Mouse (Mus musculus): Measurements from ENCODE around the gene Fam43b. TPM values are rescaled to one million over a fixed set of nuclear protein-coding genes. Genes with fewer than 3 reads are reported as not detected.

The Fam43b gene
- polyA plus RNA-seq, 1 experiment = not detected

- DNase-seq = no peak
- no peak for TF ChIP-seq CTCF (IDR thresholded peaks at IDR 0.05; ENCODE audit: insufficient read depth, low read length)
- TF ChIP-seq POLR2A (IDR thresholded peaks at IDR 0.05; ENCODE audit: borderline replicate concordance, extremely low read depth, low read depth, low read length) = no peak
- 15% methylated on average over 8 of the region's 8 CpGs for WGBS
- H3K4me1 ChIP-seq (ENCODE audit: control insufficient read depth, insufficient read depth, low read length) = no peaks in the 10 kb centered on the region
- no peak overlapping the region for H3K4me3 ChIP-seq (replicated peaks; ENCODE audit: extremely low read depth, low read depth, low read length)
Measured at GRCm38 (mm10) chr4:138396711-138397110, 383 bp upstream of the Fam43b start.

GRCm38 (mm10) chr4:138395087-138395970, 999 bp downstream of the Fam43b start:
- WGBS = under 1% methylated on average over 99 of the region's 103 CpGs
- no peak for TF ChIP-seq POLR2A (IDR thresholded peaks at IDR 0.05; ENCODE audit: borderline replicate concordance, extremely low read depth, low read depth, low read length)
- TF ChIP-seq CTCF (IDR thresholded peaks at IDR 0.05; ENCODE audit: insufficient read depth, low read length) = no peak
- Histone ChIP-seq H3K4me3 (replicated peaks; ENCODE audit: extremely low read depth, low read depth, low read length) (no peak overlapping the region), H3K4me1 (ENCODE audit: control insufficient read depth, insufficient read depth, low read length) (no peaks in the 10 kb centered on the region)
- no peak for DNase-seq

DNA sequence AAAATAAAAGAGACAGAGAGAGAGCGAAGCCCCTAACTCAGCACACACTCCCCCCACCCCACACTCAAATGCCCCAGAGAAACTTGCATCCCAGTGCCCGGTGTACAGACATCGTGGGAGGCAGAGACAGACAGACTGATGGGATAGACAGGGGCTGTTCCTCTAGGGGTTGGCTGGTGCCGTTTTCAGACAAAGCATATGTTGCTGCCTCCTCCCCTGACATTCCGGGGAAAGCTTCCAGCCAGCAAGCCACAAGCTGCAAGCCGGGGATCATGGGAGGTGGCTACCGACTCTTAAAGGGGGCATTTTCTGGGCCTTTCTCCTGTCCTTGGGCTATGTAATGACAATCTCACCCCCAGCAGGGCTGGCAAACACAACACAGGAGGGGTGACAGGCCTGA, 2.6 kb downstream of the Fam43b start:
- TF ChIP-seq POLR2A (IDR thresholded peaks at IDR 0.05; ENCODE audit: borderline replicate concordance, extremely low read depth, low read depth, low read length) = no peak
- TF ChIP-seq CTCF (IDR thresholded peaks at IDR 0.05; ENCODE audit: insufficient read depth, low read length) = no peak
- no peak for DNase-seq
- no peak overlapping the region for H3K4me3 ChIP-seq (replicated peaks; ENCODE audit: extremely low read depth, low read depth, low read length)
- WGBS = 49% methylated on average over 7 of the region's 7 CpGs
- no peaks in the 10 kb centered on the region for H3K4me1 ChIP-seq (ENCODE audit: control insufficient read depth, insufficient read depth, low read length)

DNA sequence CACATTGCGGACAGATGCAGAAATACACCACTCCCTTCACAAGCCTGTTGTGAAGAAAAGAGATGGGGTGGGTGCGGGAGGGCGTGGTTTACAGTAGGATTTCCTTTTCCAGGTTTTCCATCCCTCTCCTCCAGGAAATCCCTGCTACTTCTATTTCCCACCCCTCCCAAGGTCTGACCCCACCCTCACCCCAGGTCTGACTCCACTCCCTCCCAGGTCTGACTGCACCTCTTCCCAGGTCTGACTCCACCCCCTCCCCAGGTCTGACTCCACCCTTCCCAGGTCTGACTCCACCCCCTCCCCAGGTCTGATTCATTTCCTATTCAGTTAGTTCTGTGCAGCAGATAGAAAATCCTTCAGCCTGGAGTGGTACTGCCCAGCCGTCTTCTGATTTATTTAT, 12.5 kb downstream of the Fam43b start:
- TF ChIP-seq CTCF (IDR thresholded peaks at IDR 0.05; ENCODE audit: insufficient read depth, low read length) (no peak), POLR2A (IDR thresholded peaks at IDR 0.05; ENCODE audit: borderline replicate concordance, extremely low read depth, low read depth, low read length) (no peak)
- Histone ChIP-seq H3K4me1 (ENCODE audit: control insufficient read depth, insufficient read depth, low read length) (no peaks in the 10 kb centered on the region), H3K4me3 (replicated peaks; ENCODE audit: extremely low read depth, low read depth, low read length) (no peak overlapping the region)
- DNase-seq = no peak
- 44% methylated on average over 4 of the region's 4 CpGs for WGBS

GRCm38 (mm10) chr4:138382462-138382861, 13.9 kb downstream of the Fam43b start:
- WGBS = 76% methylated on average over 6 of the region's 6 CpGs
- no peaks in the 10 kb centered on the region for H3K4me1 ChIP-seq (ENCODE audit: control insufficient read depth, insufficient read depth, low read length)
- DNase-seq = no peak
- H3K4me3 ChIP-seq (replicated peaks; ENCODE audit: extremely low read depth, low read depth, low read length) = no peak overlapping the region
- no peak for TF ChIP-seq POLR2A (IDR thresholded peaks at IDR 0.05; ENCODE audit: borderline replicate concordance, extremely low read depth, low read depth, low read length)

- H3K4me1 ChIP-seq (ENCODE audit: control insufficient read depth, insufficient read depth, low read length) = no peaks in the 10 kb centered on the region
- H3K4me3 ChIP-seq (replicated peaks; ENCODE audit: extremely low read depth, low read depth, low read length) = no peak overlapping the region
- DNase-seq = no peak
- WGBS = 57% methylated on average over 10 of the region's 10 CpGs
- TF ChIP-seq POLR2A (IDR thresholded peaks at IDR 0.05; ENCODE audit: borderline replicate concordance, extremely low read depth, low read depth, low read length) (no peak), CTCF (IDR thresholded peaks at IDR 0.05; ENCODE audit: insufficient read depth, low read length) (no peak)
Measured at GRCm38 (mm10) chr4:138380132-138380689, 16.1 kb downstream of the Fam43b start.

- 37% methylated on average over 14 of the region's 14 CpGs for WGBS
- Histone ChIP-seq H3K4me3 (replicated peaks; ENCODE audit: extremely low read depth, low read depth, low read length) (no peak overlapping the region), H3K4me1 (ENCODE audit: control insufficient read depth, insufficient read depth, low read length) (no peaks in the 10 kb centered on the region)
- TF ChIP-seq POLR2A (IDR thresholded peaks at IDR 0.05; ENCODE audit: borderline replicate concordance, extremely low read depth, low read depth, low read length) (no peak), CTCF (IDR thresholded peaks at IDR 0.05; ENCODE audit: insufficient read depth, low read length) (peak; percentile 89)
- peak; percentile 71 for DNase-seq
Measured at GRCm38 (mm10) chr4:138379091-138379840, 17.1 kb downstream of the Fam43b start.

DNA sequence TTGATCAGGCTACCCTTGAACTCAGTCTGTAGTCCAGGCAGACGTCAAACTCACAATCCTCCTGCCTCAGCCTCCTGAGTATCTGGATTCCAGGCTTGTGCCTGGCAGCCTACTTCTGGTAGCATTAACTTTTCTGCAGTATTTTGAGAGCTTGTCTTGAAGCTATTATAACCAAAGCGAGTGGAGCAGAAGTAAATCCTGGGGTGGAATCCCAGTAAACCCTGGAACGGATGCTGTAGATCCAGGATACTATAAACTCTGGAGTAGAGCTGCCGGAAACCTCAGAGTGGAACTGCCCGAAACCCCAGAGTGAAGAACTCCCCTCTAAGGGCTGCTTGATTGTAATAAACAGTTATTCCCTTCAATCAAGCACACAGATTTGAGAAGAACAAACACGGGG, 18.8 kb downstream of the Fam43b start:
- DNase-seq = no peak
- 50% methylated on average over 6 of the region's 6 CpGs for WGBS
- TF ChIP-seq POLR2A (IDR thresholded peaks at IDR 0.05; ENCODE audit: borderline replicate concordance, extremely low read depth, low read depth, low read length) (no peak), CTCF (IDR thresholded peaks at IDR 0.05; ENCODE audit: insufficient read depth, low read length) (no peak)
- no peak overlapping the region for H3K4me3 ChIP-seq (replicated peaks; ENCODE audit: extremely low read depth, low read depth, low read length)
- no peaks in the 10 kb centered on the region for H3K4me1 ChIP-seq (ENCODE audit: control insufficient read depth, insufficient read depth, low read length)

DNA sequence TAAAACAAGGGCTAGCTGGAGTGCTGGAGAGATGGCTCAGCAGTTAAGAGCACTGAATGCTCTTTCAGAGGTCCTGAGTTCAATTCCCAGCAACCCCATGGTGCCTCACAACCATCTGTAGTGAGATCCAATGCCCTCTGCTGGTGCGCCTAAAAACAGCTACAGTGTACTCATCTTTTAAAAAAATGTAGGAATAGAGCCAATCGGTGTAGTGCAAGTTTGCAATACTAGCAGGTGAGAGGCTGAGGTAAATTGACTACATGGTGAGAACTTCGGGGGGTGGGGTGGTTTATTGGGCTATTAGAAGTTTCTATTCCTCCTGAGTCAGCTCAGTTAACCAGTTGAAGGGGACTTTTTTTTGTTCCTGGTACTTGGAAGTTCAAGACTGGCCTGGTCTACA, 21.2 kb downstream of the Fam43b start:
- no peaks in the 10 kb centered on the region for H3K4me1 ChIP-seq (ENCODE audit: control insufficient read depth, insufficient read depth, low read length)
- TF ChIP-seq POLR2A (IDR thresholded peaks at IDR 0.05; ENCODE audit: borderline replicate concordance, extremely low read depth, low read depth, low read length) (no peak), CTCF (IDR thresholded peaks at IDR 0.05; ENCODE audit: insufficient read depth, low read length) (no peak)
- WGBS = 81% methylated on average over 3 of the region's 3 CpGs
- no peak for DNase-seq
- no peak overlapping the region for H3K4me3 ChIP-seq (replicated peaks; ENCODE audit: extremely low read depth, low read depth, low read length)

Data from lung, adult 2 months (tissue).